Mouse (Mus musculus): ENCODE measurements around the gene Ralgapb.
"Not testable (repeated sequence)": the region's sequence is repeated elsewhere in the genome, so short reads cannot be mapped to it uniquely, and the experiment has no call there.

Gene Ralgapb

GRCm38 (mm10) chr2:158409595-158410021 lies at the start of gene Ralgapb:
Gene Ralgapb, plus strand, starts transcription at chr2:158409848.
- DNase-seq, result peak; percentile 98

DNA sequence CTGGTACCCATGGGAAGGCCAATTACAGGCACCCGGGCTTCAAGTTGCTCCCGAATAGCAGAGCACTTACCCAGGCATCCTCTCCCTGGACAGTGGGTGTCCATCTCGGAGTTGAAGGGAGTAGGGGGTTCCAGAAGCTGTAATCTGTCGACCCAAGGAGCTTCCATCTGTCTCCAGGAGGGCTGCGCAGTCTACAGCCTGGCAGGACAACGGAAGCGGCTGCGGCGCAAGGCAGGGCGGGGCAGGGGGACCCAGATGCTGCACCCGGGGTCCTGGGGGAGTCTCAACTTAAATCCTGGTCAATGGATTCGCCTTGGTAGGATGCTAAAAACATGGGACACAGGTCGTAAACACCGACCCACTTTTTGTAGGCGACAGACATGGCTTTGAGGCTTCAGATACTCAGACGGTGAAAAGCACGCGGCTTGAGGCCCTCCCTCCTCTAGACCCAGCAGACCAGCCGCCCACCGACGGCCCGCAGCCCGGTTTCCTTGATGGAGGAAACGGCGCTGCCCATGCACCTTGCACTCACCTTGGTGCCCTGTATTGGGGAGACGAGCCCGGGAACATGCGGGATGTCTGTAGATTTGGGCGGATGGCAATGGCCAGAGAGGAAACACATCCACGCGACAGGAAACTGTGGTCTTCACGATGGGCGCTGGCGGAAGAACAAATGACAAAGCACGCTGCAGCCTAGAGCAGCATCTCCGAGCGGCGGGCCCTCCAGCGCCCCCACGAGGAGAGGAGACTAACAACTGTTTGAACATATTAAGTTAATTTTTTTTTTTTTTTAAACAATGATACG lies 48.6 kb upstream of the Ralgapb start:
- peak; percentile 77 for DNase-seq

GRCm38 (mm10) chr2:158361678-158362320 lies 47.8 kb upstream of the Ralgapb start:
- no peak for DNase-seq

GRCm38 (mm10) chr2:158364175-158364574 lies 45.5 kb upstream of the Ralgapb start:
- DNase-seq, result no peak

DNA sequence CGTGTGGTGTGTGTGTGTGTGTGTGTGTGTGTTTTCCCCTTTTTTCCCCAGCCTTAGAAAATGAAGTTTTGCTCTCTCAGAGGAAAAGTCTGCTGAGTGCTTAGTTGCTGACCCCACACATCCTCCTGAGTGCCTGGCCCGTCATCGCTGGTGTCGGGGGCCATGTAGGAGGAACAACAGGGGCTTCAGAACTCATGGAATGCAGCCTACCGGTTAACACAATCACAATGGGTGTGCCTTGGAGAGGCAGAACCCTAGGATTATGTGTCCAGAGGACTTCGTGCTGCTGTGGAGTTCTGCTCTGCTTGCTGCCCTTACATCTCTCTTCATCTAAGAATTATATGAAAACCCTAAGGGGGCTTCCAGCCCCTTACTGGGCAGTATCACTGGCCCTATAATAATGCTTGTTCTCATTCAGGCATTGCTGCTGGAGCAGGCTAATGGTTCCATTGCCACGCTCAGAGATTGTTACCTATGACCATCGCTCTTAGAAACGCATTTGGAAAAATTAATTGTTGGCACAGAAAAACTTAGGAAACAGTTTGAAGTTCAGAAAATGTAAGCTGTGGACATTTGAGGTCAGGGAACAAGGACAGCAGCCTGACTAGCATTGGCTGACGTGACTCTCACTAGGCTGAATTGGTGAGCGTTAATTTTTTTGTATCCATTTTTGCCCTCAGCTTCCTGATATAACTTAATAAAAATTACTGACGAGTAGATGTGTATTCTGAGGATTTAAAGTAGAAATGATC lies 44.4 kb upstream of the Ralgapb start:
- DNase-seq, result no peak

DNA sequence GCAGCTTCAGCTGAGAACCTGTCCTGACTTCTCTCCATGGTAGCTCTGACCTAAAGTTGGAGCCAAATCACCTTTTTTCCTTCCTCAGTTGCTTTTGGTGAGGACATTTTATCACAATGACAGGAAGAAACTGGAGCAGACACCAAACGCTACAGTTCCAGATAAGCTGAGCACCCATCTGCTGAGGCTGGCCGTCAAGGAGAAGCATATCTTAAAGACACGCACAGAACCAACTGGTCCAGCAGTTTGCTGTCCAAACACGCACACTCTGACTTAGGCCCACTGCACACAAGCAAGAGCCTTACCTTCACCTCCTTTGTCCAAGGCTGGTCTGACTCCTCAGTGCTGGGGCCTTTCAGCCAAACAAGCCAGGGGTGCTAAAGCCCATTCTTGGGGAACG lies 42.0 kb upstream of the Ralgapb start:
- DNase-seq, result no peak

GRCm38 (mm10) chr2:158368313-158368712 lies 41.3 kb upstream of the Ralgapb start:
- no peak for DNase-seq

DNA sequence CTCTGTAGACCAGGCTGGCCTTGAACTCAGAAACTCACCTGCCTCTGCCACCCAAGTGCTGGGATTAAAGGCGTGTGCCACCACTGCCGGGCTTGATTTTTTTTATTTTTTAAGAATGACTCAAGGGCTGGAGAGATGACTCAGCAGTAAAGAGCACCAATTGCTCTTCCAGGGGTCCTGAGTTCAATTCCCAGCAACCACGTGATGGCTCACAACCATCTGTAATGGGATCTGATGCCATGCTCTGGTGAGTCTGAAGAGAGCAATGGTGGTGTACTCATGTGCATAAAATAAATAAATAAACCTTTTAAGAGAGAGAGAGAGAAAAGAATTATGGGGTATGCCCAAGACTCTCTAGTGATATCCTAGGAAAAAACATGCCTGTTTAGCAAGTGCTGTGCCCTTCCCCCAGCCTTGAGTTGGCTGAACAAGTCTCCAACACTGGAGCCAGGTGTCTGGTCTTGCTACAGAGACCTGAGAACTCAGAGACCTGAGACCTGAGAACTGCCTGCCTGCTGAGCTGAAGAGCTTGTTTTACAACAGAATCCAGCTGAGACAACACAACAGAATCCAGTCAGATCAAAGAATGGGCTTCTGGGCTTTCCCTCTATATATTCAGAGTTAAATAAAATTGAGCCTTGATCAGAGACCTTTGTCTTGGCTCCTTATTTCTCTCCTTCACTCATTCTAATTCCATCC lies 40.0 kb upstream of the Ralgapb start:
- DNase-seq, result no peak

GRCm38 (mm10) chr2:158370173-158370550 lies 39.5 kb upstream of the Ralgapb start:
- peak; percentile 36 for DNase-seq

- DNase-seq, result peak; percentile 65
Measured at GRCm38 (mm10) chr2:158373061-158373460, 36.6 kb upstream of the Ralgapb start.

GRCm38 (mm10) chr2:158373516-158373915 lies 36.1 kb upstream of the Ralgapb start:
- no peak for DNase-seq

DNA sequence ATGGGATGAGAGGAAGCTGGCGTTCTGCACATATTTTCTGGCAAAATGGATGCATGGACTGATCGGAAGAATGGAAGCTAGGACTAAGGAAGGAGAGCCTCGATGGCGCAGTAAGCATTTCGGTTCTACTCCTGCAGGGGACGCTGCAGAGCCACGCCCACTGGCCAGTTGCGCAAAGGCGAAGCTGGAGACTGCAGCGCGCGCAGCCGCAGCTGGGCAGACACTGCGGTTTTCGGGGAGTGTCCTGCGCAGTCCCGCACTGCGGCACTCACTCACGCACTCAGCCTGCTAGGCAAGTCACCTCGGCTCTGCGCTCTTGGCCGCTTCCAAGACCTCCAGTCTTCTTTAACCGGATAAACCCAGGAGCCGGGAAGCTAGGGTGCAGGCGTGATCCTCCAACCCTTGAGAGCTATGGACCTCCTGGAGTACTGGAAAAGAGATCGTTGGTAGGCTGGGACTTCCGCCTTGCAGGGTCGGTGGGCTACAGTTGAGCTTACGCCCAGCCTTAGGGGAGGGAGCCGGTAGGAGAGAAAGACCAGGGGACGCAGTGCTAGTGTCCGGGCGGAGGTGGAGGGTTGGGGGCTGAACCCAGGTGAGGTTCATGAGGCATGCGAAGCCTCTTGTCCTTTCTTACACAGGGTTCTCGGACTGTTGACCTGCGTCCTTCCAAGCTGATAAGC lies 34.1 kb upstream of the Ralgapb start, which contains the start of gene Snhg11:
Gene Snhg11, plus strand, starts transcription at position 196 of the 680 bp plus-strand sequence.
- no peak for DNase-seq

- DNase-seq, result no peak
Measured at GRCm38 (mm10) chr2:158376123-158376687, 33.4 kb upstream of the Ralgapb start.

DNA sequence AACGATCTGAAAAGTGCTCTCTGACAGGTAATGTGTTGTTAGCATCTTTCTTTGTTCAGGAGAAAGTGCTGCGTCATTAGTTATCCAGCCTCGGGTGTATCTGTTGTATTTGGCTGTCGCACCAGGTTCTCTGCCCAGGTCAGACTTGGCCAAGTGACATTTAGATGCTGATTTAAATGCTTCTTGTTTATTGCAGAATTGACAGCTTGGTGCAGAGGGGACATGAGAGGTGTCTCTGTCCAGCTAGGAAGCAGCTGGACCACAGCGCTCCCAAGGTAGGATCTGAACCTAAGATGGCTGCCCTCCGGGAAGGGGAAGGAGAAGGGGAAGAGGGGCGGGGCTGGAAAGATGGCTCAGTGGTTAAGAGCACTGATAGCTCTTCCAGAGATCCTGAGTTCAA lies 32.9 kb upstream of the Ralgapb start:
- no peak for DNase-seq

DNA sequence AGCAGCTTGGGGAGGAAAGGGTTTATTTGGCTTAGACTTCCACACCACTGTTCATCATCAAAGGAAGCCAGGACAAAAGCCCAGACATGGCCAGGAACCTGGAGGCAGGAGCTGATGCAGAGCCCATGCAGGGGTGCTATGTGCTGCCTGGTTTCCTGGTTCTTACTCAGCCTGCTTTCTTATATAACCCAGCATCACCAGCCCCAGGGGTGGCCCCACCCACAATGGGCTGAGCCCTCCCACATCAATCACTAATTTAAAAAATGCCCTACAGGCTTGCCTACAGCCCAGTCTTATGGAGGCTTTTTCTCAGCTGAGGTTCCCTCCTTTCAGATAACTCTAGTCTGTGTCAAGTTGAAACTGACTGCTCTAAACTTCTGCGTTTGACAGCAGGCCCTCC lies 31.8 kb upstream of the Ralgapb start:
- DNase-seq, result no peak

DNA sequence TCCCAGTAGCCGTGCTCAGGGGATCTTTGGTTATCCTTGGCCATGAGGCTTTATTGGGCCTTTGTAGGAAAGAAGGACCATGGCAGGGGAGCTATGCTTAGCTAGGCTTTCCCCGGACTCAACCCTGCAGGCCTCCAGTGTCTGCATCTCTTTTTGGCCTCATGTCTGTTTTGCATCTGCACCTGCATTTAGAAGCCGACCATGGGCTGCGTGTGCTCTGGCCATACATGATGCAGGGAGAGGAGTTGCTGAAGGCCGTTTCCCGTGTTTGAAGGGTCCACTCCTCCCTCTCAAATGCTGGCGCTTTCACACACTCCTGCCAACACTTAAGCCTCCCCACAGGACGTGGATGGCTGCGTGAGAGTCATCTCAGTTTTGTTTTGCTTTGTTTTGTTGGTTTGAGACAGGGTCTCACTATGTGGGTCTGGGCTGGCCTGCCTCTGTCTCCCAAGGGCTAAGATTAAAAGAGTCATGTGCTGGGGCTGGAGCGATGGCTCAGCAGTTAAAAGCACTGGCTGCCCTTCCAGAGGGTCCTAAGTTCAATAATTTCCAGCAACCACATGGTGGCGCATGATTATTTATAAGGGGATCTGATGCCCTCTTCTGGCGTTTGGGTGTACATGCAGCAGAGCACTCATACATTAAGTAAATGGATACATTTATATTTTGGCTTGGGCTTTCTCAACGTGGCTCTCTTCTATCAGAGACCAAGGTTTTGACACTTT lies 30.1 kb upstream of the Ralgapb start:
- DNase-seq, result peak; percentile 70

GRCm38 (mm10) chr2:158386072-158386471 lies 23.6 kb upstream of the Ralgapb start:
- DNase-seq, result no peak

DNA sequence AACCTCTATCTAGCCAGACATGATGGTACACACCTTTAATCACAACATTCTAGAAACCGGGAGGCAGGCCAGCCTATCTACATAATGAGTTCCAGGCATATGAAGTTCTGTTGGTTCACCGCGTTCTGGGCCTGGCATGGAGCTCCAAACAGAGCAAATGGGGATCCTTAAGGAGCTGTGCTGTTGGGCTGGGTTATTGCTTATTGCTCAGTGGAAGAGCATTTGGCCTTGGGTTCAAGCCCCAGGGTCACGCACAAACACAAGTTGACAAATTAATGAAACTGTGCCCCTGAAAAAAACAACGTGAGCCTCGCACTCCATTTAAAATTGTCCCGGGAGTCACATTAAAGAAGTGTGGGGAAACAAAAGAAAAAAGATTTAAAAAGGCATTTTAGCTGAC lies 20.2 kb upstream of the Ralgapb start:
- no peak for DNase-seq

GRCm38 (mm10) chr2:158396369-158396768 lies 13.3 kb upstream of the Ralgapb start:
- DNase-seq, result no peak

GRCm38 (mm10) chr2:158397140-158397539 lies 12.5 kb upstream of the Ralgapb start:
- not testable (repeated sequence) for DNase-seq

DNA sequence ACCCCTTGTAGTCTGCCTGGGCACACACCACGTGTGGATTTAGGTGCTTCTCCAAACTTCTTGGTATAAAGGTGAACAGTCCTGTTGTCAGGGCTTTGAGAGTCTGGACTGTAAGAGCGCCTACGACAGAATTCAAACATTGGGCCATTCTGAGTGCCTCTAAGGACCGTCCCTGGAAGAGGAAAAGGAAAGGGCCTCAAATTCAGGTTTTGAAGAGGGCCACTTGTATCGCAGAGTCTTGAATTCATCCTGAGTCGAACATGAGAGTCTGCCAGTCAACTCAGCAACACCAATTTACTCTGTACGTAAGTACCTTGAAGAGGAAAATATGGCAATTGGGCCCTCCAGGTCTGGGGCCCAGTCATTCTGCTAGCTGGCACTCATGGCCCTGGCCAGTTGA lies 6.7 kb upstream of the Ralgapb start:
- DNase-seq, result no peak
